Mouse (Mus musculus): ENCODE measurements around the gene Ccdc62.

GRCm38 (mm10) chr5:124005591-124005990 is 75.1 kb downstream of the Ccdc62 start:
- no peak for TF ChIP-seq POLR2A (IDR thresholded peaks at IDR 0.05; ENCODE audit: extremely low read depth, insufficient read depth, low read length)
- no peak for TF ChIP-seq CTCF (IDR thresholded peaks at IDR 0.05; ENCODE audit: extremely low read depth, insufficient read depth, low read length)
